Mouse (Mus musculus) thymus, postnatal 10 days (tissue): ENCODE data around the gene Hck.

Experiments
- DNase-seq, 2 experiments: peaks; one replicate each; pipeline ENCODE4 v3.0.0; 2021; ENCODE audit warnings: low spot score in 2 of 2

The Hck gene

GRCm38 (mm10) chr2:153151026-153151425 lies 42.8 kb downstream of the Hck start:
- DNase-seq, result no peak

- no peak for DNase-seq
Measured at GRCm38 (mm10) chr2:153151926-153152665, 43.8 kb downstream of the Hck start.

DNA sequence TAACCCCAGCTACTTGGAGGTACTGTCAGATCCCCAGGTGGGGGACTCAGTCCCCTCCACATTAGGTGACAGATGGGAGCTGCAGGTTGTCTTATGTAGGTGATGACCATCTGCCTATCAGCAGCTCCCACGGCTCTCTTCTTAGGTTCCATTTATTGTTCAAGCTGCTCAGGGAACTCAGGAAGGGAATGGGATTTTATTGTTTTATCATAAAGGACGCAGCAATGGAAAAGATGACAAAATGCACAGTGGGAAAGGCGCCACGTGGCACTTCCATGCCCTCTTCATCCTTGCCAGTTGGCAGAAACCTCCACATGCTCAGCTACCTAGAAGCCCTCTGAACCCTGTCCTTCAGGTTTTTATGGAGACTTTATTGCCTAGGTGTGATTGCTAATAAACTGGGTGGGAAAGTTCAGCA lies 44.8 kb downstream of the Hck start:
- no peak for DNase-seq

GRCm38 (mm10) chr2:153157270-153157669 lies 49.0 kb downstream of the Hck start:
- peak; percentile 7 to 27 for DNase-seq

DNA sequence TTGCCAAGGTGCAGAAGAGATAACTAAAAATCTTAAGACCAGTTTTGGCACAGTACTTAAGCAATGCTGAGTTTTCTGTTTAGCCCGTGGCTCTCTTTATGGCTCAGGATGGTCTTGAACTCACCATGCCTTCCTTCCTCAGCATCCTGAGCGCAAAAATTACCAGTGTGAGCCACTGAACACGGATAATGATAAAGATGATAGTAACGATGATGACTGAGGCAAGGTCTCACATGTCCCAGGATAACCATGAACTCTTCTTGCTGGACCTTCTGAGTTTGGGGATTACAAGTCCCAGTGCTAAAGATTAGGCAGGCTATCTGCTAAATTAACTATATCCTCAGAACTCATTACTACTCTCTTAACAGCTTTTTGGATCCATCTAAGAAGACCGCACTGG lies 51.9 kb downstream of the Hck start:
- DNase-seq, result no peak

GRCm38 (mm10) chr2:153160844-153161683 lies 52.8 kb downstream of the Hck start, which contains the start of gene Tm9sf4:
Tm9sf4 (plus strand) TSS chr2:153161303.
- DNase-seq, result peak; percentile 81 to 86

DNA sequence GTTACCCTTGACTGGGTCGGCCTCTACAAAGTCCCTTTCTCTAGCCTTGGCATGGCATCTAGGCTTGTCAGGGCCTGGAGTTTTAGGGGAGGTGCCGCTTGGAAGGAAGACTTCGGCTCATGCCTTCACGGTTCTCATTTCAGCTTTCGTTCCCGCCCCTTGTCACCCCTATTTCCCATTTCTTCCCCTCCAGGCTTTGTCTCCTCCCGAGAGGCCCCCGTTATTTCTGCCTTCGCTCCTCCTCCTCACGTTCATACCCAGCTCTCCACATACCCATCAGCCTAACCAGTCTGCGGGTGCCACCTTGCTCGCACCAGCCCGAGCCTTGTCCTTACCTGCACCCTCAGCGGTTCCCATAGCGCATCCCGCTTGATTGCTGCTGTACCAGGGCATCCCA lies 53.4 kb downstream of the Hck start:
- DNase-seq, result no peak

GRCm38 (mm10) chr2:153167136-153167535 lies 58.9 kb downstream of the Hck start:
- DNase-seq, result no peak

- no peak for DNase-seq
Measured at GRCm38 (mm10) chr2:153168134-153168820, 60.0 kb downstream of the Hck start.

DNA sequence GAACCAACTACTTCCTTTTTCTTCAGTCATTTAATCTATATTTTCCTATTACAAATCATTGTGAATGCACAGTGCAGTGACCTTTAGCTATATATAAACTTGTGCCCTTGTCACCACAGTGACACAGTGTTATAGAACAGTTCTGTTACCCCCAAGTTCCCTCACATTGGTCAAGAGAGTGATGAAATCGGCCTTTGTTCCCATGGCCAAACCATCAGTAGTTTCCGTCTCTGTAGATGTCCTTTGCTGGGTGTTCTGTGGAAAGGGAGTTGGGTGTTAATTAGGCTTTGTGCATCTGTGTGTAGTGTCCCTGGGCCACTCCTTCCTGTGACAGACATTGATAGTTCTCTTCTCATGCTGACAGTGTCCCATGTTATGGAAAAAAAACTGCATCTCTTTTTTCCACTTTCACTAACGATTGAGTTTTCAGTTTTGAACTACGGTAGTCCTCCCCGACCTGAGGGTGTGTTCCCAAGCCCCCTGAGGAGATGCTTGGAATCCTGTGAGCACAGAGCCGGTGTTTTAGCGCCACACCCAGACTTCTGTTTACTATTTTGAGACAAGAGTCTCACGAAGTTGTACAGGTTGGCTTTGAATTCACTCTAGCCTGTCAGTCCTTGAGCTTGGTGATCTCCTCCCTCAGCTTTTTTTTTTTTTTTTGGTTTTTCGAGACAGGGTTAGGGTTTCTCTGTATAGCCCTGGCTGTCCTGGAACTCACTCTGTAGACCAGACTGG lies 62.4 kb downstream of the Hck start:
- DNase-seq, result no peak

DNA sequence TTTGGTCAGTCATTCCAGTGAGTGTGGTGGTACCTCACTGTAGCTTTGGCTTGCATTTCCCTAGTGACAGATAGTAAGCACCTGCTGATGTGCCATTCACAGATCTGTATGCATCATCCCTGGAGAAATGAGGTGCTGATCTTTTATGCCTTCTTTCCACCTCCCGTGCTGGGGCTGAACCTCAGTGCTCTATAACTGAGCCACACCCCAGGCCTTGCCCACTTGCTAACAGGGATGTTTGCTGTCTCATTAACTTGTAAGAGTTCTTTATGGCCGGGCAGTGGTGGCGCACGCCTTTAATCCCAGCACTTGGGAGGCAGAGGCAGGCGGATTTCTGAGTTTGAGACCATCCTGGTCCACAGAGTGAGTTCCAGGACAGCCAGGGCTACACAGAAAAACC lies 63.7 kb downstream of the Hck start:
- no peak for DNase-seq

GRCm38 (mm10) chr2:153175995-153176570 lies 67.8 kb downstream of the Hck start:
- DNase-seq, result no peak

DNA sequence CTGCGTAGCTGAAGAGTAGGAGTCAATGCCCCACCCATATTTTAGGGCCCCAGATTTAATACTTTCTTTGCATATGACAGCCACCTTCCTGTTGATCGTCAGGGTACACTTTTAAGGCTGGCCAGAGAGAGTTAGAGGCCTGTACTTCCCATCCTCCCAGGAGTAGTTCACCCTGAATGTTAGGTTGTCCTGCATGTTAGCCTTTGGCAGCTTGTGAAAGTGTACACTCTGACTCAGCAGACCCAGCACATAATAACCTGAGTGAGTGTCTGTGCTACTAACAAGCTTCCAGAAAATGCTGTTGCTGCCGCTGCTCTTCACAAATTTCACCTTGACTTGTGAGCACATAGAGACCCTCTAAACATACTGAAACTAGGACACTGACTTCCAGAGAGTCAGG lies 68.9 kb downstream of the Hck start:
- DNase-seq, result no peak

- DNase-seq, result no peak
Measured at GRCm38 (mm10) chr2:153179126-153179860, 71.0 kb downstream of the Hck start.

DNA sequence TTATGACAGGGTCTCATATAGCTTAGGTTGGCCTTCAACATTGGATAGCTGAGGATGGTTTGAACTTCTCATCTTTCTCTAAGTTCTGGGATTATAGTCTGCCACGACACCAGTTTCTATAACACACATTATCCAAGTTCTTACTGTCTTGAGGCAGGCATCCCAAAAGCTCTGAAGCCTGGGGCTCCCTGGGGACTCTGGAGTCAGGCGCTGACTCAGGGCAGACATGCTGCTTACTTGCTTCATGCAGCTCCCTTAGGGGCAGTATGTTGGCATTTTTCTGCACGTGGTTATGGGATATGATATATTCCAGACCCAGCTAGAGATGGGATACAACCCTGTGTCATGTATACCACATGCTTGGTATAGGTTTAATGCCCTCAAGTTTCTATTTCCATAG lies 71.7 kb downstream of the Hck start:
- DNase-seq, result no peak

GRCm38 (mm10) chr2:153186176-153186591 lies 77.9 kb downstream of the Hck start:
- DNase-seq, result no peak

DNA sequence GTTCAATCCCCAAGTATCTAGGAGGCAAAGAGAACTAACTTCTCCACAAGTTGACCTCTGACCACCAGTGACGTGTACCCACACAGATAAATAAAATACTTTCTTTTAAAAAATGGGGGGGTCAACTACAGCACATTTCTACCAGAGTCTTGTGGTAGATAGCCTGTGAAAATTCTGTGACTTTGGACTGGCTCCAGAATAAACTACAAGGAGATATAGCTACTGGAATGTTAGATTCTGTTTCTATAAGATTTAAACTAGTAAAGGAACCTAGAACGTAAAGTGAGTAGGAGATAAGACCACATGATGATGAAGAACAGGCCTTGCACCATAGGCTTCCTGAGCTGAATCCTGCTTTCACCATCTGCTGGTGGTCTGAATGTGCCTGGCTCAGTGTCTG lies 79.6 kb downstream of the Hck start:
- DNase-seq, result no peak

DNA sequence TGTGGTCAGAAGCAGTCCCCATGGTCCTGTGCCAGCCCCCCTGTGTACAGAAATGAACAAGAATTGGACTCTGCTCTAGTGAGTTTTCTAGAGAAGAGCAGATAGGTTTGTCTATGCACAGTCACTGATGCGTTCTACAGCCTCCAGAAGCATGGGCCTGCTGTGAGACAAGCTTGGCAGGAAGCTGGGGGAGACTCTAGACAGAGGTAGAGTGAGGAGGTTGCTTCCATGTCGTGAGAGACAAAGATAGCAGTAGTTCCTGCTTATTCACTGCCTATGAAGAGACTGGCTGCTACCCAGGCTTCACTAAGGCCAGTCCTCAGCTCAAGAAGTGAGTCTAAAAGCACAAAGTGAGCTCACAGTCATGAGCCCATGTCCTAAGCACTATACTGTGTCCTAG lies 83.0 kb downstream of the Hck start:
- no peak for DNase-seq

GRCm38 (mm10) chr2:153194255-153194654 lies 86.0 kb downstream of the Hck start:
- no peak for DNase-seq

- DNase-seq, result no peak
Measured at GRCm38 (mm10) chr2:153198485-153198884, 90.2 kb downstream of the Hck start.

DNA sequence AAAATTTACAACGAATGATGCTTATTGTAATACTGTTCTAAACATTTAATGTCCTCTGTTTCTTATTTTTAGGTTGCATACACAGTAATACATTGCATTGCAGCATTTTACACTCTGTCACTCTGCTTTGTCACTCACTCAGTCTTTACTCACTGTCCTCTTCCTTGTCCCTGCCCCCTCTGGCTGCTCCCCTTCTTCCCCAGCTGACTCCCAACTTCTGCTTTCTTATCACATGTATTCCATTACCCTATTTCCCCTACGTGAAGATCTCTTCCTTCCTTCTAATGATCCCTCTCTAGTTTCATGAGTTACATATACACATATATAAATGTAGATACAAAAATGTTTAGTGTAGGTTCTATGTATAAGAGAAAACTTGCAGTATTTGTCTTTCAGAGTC lies 90.8 kb downstream of the Hck start:
- no peak for DNase-seq
